Mouse (Mus musculus) midbrain, embryonic 16.5 days (tissue): ENCODE measurements at regions not wholly inside any gene's neighbourhood (a gene's known extent, or its start where the extent isn't known, plus 50 kb on each side); places are given as distances from the start of the nearest gene placed in this dataset.

Experiments used
- ATAC-seq: fragments of 200-750 bp; cut with Nextera tagmentation; 2 replicates; pipeline ENCODE4 v1.8.0; 2017; ENCODE audit warnings: moderate TSS enrichment
- H3K27ac ChIP-seq: fragments of 300-500 bp; sonication (generic); 2 replicates; pipeline ENCODE4 v1.5.1; 2014; ENCODE audit warnings: mild to moderate bottlenecking, low read length, mixed read lengths
- H3K27me3 ChIP-seq: fragments of 300-500 bp; sonication (generic); 2 replicates; pipeline ENCODE4 v1.6.1; 2014; ENCODE audit warnings: low read depth, low read length, mixed read lengths; ENCODE audit not compliant: control insufficient read depth, insufficient read depth
- H3K36me3 ChIP-seq: fragments of 300-500 bp; sonication (generic); 2 replicates; pipeline ENCODE4 v1.6.1; 2014; ENCODE audit warnings: mild to moderate bottlenecking, low read length, moderate library complexity, mixed read lengths; ENCODE audit not compliant: control insufficient read depth, insufficient read depth
- H3K4me1 ChIP-seq: fragments of 300-500 bp; sonication (generic); 2 replicates; pipeline ENCODE4 v1.6.1; 2014; ENCODE audit warnings: mild to moderate bottlenecking, low read length, mixed read lengths; ENCODE audit not compliant: control insufficient read depth, insufficient read depth
- H3K4me2 ChIP-seq: fragments of 300-500 bp; sonication (generic); 2 replicates; pipeline ENCODE4 v1.6.1; 2014; ENCODE audit warnings: mild to moderate bottlenecking, low read length, mixed read lengths
- H3K4me3 ChIP-seq: fragments of 300-500 bp; sonication (generic); 2 replicates; pipeline ENCODE4 v1.5.1; 2014; ENCODE audit warnings: low read depth, mild to moderate bottlenecking, low read length, moderate library complexity, mixed read lengths
- H3K9ac ChIP-seq: fragments of 300-500 bp; sonication (generic); 2 replicates; pipeline ENCODE4 v1.6.1; 2014; ENCODE audit warnings: low read depth, low read length, mixed read lengths
- H3K9me3 ChIP-seq: fragments of 300-500 bp; sonication (generic); replicated peaks from 2 replicates; pipeline ENCODE4 v1.6.1; 2014; ENCODE audit warnings: mild to moderate bottlenecking, low read length, mixed read lengths; ENCODE audit not compliant: control insufficient read depth, poor library complexity, severe bottlenecking
- WGBS: fragments of 180-500 bp; shearing (Covaris S2); extraction: QIAGEN DNeasy Blood & Tissue Kit; methylation state at CpG from one replicate; pipeline ENCODE4 v1.1.7; 2014; 5-methylcytosine and 5-hydroxymethylcytosine counted together

DNA sequence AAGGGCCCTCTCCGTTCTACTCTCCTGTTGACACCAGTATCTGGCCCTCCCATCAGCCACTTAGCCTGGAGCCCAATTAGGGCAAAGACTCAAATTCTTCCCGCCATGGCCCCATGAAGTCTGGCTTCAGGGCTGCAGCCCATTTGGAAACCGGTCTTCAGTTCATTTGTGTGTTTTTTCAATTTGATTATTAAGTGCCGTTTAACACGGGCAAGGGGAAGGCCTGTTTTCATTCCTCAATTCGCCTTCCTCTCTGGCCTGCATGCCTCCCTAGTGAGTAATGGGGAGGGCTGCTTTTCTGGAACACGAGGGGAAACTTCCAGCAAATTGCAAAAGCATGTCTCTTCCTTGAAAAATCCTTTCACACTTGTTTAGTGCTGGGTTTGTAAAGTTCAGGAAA, 89.1 kb upstream of the Rbpj start:
- H3K4me1 ChIP-seq: no peaks in the 10 kb centered on the region; the same call in 1 of the 2 replicates
- 75% methylated on average over 7 of the region's 7 CpGs for WGBS
- no peak overlapping the region for H3K9ac ChIP-seq
- no peak overlapping the region for H3K4me3 ChIP-seq
- ATAC-seq: no peak
- no peaks in the 10 kb centered on the region for H3K9me3 ChIP-seq
- H3K4me2 ChIP-seq: no peak overlapping the region
- H3K27ac ChIP-seq: no peak overlapping the region
- no peaks in the 10 kb centered on the region for H3K27me3 ChIP-seq
- H3K36me3 ChIP-seq: no peaks in the 10 kb centered on the region

DNA sequence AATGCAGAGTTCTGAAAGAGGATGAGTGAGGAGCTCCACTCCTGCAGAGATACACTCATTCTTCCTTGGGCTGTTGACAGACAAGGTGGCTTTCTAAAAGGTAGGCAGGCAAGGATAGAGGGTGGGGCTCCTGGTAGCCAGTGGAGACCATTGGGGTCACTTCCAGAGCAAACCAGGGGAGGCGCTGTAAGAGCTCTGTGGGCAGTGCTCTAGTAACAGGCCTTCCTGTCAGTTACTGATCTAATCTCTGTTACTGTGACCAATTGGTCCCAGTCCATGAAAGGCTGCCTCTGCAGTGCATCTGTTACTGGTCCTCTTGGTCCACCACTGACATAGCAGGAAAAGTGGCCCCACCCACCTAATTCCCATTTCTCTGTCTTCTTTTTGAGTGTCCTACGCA, 88.3 kb upstream of the Rbpj start:
- no peak overlapping the region for H3K4me2 ChIP-seq
- H3K4me1 ChIP-seq: no peaks in the 10 kb centered on the region; the same call in 1 of the 2 replicates
- H3K27ac ChIP-seq: no peak overlapping the region
- no peaks in the 10 kb centered on the region for H3K27me3 ChIP-seq
- ATAC-seq: no peak
- no peak overlapping the region for H3K4me3 ChIP-seq
- no peak overlapping the region for H3K9ac ChIP-seq
- WGBS: 75% methylated on average over 2 of the region's 2 CpGs
- no peaks in the 10 kb centered on the region for H3K9me3 ChIP-seq
- H3K36me3 ChIP-seq: no peaks in the 10 kb centered on the region

DNA sequence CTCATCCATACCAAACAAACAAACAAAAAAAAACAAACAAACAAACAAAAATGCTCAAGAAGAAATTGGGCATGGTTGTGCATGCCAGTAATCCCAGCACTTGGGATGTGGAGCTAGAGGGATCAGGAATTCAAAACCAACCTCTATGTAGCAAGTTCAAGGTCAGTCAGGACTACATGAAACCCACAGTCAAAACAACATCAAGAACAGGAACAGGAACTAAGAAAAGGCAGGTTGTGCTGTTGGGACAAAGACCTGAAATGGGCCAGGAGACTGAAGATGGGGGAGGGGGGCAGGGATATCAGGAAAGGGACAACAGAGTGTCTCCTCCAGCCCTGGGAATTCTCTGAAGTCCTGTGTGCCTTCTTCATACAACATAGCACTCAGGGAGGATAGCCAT, 87.8 kb upstream of the Rbpj start:
- Histone ChIP-seq H3K27ac (no peak overlapping the region), H3K9ac (no peak overlapping the region), H3K4me3 (no peak overlapping the region), H3K36me3 (no peaks in the 10 kb centered on the region), H3K27me3 (no peaks in the 10 kb centered on the region), H3K4me1 (no peaks in the 10 kb centered on the region; the same call in 1 of the 2 replicates), H3K4me2 (no peak overlapping the region), H3K9me3 (no peaks in the 10 kb centered on the region)
- ATAC-seq: no peak

DNA sequence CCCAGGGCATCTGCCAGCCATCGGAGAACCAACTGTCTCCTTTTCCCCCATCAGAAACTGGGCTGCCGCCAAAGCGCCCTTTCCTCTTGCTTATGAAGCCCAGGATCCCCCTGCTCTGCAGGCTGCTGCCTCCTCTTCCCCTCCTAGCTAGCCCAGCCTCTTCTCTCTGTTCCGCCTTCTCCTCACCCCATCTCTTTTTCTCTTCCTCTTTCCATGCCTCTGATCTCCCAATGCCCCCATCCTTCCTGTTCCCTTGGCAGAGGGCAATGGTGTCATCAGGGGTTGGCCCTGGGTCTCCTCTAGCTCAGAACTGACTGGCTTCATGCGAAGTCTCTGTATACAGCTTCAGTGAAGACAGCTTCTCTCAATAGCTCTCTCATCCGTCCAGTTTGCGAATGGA, 87.4 kb upstream of the Rbpj start:
- Histone ChIP-seq H3K9me3 (no peaks in the 10 kb centered on the region), H3K36me3 (no peaks in the 10 kb centered on the region), H3K4me3 (no peak overlapping the region), H3K4me1 (no peaks in the 10 kb centered on the region; the same call in 1 of the 2 replicates), H3K9ac (no peak overlapping the region), H3K27me3 (no peaks in the 10 kb centered on the region), H3K27ac (no peak overlapping the region), H3K4me2 (no peak overlapping the region)
- no peak for ATAC-seq
- whole genome bisulfite sequencing: 94% methylated on average over 7 of the region's 7 CpGs

DNA sequence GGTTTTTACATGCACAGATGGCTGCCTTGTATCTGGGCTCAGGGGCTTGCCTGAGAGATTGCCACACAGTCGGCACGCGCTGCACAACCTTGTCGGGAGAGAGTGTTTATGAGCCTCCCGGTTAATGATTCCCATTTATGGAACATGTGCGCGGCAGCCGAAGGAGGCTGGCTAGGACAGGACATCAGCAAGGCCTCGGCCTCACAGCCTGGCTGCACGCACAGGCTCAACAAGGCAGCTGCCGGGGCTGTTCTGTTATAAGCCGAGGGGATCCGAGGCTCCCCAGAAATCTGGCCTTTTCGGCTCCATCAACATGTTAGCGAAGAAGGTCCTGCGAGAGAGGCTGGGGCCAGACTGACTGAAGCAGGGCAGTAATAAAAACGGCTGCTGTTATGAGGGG, 86.3 kb upstream of the Rbpj start:
- H3K36me3 ChIP-seq: no peaks in the 10 kb centered on the region
- no peaks in the 10 kb centered on the region for H3K9me3 ChIP-seq
- H3K4me1 ChIP-seq: no peaks in the 10 kb centered on the region; the same call in 1 of the 2 replicates
- H3K27ac ChIP-seq: no peak overlapping the region
- H3K27me3 ChIP-seq: no peaks in the 10 kb centered on the region
- H3K9ac ChIP-seq: no peak overlapping the region
- no peak overlapping the region for H3K4me2 ChIP-seq
- H3K4me3 ChIP-seq: no peak overlapping the region
- peak; percentile 32; the same call in 1 of the 2 replicates for ATAC-seq
- WGBS: 68% methylated on average over 17 of the region's 17 CpGs

DNA sequence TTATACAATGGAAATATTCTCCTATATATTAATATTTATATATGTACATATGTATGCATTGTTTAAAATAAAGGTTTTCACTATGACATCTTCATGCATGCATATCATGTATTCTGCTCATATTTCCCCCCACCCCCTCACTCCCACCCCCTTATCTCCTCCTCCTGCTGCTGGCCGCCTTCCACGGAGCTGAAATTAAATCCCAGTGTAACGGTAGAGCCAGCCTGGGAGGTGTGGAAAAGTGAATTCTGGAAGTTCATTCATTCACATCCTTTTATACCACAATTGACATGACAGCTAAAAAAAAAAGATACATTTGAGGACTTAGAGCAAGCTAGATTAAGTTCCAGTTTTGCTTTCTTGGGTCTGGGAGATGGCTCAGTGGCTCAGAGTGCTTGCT, 85.7 kb upstream of the Rbpj start:
- WGBS: 36% methylated on average over 3 of the region's 3 CpGs
- H3K9ac ChIP-seq: no peak overlapping the region
- no peak for ATAC-seq

DNA sequence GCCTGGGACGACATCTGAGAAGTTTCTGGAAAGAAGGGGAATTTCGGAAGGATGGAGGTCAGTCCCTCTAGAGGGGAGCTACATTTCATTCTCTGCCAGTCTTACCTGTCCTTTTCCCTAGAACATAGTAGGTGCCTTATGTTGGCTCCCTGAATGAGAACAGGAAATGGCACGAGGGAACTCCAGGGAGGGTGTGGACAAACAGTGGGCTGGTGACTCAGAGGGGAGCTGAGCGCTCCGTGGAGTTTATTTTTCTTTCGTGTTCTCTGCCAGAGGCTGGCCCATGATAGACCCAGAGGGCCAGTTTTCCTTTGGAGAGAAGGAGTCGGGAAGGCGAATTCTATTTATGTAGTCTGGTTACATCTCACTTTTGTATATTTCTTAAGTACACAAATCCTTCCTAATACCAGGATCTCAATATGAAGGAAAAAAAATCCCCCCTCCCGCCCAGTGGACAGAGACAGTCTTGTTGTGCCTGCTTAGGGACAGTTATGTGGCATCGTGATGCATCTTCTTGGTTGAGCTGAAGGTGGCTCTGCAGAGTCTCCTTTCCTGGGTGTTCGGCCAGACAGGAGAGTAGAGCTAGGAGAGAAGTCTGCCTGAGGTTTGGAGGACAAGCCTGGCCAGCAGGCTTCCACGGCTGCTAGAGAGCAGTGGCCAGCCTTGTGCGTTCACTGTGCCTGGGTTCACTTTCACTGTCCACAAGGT, 84.3 kb upstream of the Rbpj start:
- no peak overlapping the region for H3K9ac ChIP-seq
- H3K36me3 ChIP-seq: no peaks in the 10 kb centered on the region
- H3K4me3 ChIP-seq: no peak overlapping the region
- no peak overlapping the region for H3K4me2 ChIP-seq
- H3K27me3 ChIP-seq: no peaks in the 10 kb centered on the region
- no peak overlapping the region for H3K27ac ChIP-seq
- H3K4me1 ChIP-seq: no peaks in the 10 kb centered on the region; the same call in 1 of the 2 replicates
- H3K9me3 ChIP-seq: no peaks in the 10 kb centered on the region
- WGBS: 87% methylated on average over 13 of the region's 13 CpGs
- no peak for ATAC-seq

More for the DNA sequence above, 85.7 kb upstream of the Rbpj start:
- Histone ChIP-seq H3K27ac (no peak overlapping the region), H3K27me3 (no peaks in the 10 kb centered on the region), H3K36me3 (no peaks in the 10 kb centered on the region), H3K4me3 (no peak overlapping the region), H3K4me2 (no peak overlapping the region), H3K9me3 (no peaks in the 10 kb centered on the region), H3K4me1 (no peaks in the 10 kb centered on the region; the same call in 1 of the 2 replicates)

DNA sequence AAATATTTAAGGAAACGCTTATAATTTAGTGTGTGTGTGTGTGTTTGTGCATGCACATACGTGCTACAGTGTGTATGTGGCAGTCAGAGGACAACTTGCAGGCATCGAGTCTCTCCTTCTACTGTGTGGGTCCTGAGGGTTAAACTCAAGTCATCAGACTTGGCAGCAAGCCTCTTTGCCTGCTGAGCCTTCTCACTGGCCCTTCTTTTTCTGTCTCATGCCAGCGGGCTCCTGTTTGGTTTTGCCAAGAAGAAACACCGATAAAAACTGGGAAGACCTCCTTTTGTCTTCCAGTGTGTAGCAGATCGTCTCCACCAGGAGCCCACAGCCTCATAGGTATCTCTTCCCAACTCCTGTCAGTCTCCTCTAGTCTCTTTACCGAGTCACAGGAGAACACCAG, 81.9 kb upstream of the Rbpj start:
- no peaks in the 10 kb centered on the region for H3K36me3 ChIP-seq
- no peaks in the 10 kb centered on the region for H3K27me3 ChIP-seq
- no peaks in the 10 kb centered on the region; the same call in 1 of the 2 replicates for H3K4me1 ChIP-seq
- 85% methylated on average over 7 of the region's 7 CpGs for WGBS
- no peaks in the 10 kb centered on the region for H3K9me3 ChIP-seq
- no peak overlapping the region for H3K27ac ChIP-seq
- H3K9ac ChIP-seq: no peak overlapping the region
- ATAC-seq: no peak
- no peak overlapping the region for H3K4me3 ChIP-seq
- no peak overlapping the region for H3K4me2 ChIP-seq

DNA sequence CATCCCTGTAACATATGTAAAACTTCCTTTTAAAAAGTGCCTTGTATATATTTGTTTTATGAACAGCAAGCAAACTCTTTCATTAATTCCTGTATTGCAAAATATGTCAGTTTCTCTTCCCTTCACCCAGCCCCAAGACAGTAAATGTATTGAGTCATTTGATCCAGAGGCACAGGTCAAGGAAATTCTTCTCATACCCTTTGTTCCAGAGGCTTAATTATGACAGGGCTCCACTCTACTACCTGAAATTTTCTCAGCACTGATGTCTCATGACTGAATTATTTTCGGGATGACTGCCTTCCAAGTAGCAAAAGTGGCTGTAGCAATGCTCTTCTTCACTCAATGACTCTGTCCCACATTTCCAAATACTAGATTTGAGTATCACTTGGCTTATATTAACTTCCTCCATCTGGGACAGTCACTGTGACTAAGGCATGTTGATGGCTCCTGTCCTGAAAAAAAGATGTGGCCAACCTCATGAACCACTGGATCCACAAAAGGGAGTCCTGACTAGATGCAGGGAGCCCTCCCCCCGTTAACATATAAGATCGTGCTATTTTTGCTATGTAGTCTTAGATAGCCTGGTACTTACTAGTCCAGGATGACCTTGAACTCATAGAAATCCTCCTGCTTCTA, 80.3 kb upstream of the Rbpj start:
- ATAC-seq: no peak
- Histone ChIP-seq H3K36me3 (no peaks in the 10 kb centered on the region), H3K27ac (no peak overlapping the region), H3K27me3 (no peaks in the 10 kb centered on the region), H3K4me2 (no peak overlapping the region), H3K9me3 (no peaks in the 10 kb centered on the region), H3K4me1 (no peaks in the 10 kb centered on the region), H3K9ac (no peak overlapping the region), H3K4me3 (no peak overlapping the region)
- WGBS: 87% methylated on average over 3 of the region's 3 CpGs
